Mouse (Mus musculus) CH12.LX (cell line): ENCODE measurements around the gene Ccdc141. TPM values are rescaled to one million over a fixed set of nuclear protein-coding genes. Genes with fewer than 3 reads are reported as not detected.

Experiments
- DNase-seq: peaks from one replicate; pipeline ENCODE4 v3.0.0-alpha.2; 2013; ENCODE audit errors: extremely low read depth
- H3K27ac ChIP-seq: 2 replicates; pipeline ENCODE4 v1.5.1; 2012; ENCODE audit warnings: low read depth, mild to moderate bottlenecking, control low read depth, moderate library complexity; ENCODE audit not compliant: insufficient read depth
- H3K27me3 ChIP-seq: replicated peaks from 2 replicates; pipeline ENCODE3; 2012; ENCODE audit warnings: inconsistent platforms
- H3K36me3 ChIP-seq, 2 experiments: replicated peaks in 1 of 2; 2 replicates each; pipeline versions ENCODE3 to v1.6.1; 2012; ENCODE audit warnings: inconsistent platforms in 1 of 2, low read length in 1 of 2, mild to moderate bottlenecking in 1 of 2, mixed read lengths in 1 of 2, moderate library complexity in 1 of 2; ENCODE audit not compliant: control insufficient read depth in 1 of 2, insufficient read depth in 1 of 2
- H3K4me1 ChIP-seq, 2 experiments: 2 replicates each; pipeline ENCODE4 v1.6.1; 2012; ENCODE audit warnings: inconsistent platforms in 1 of 2, moderate library complexity in 1 of 2; ENCODE audit not compliant: insufficient read depth in 2 of 2, control insufficient read depth in 1 of 2
- H3K4me2 ChIP-seq: 2 replicates; pipeline ENCODE4 v1.6.1; 2012; ENCODE audit warnings: low read depth, mild to moderate bottlenecking, control low read depth; ENCODE audit not compliant: poor library complexity, insufficient read depth, severe bottlenecking
- H3K4me3 ChIP-seq, 3 experiments: fragments of 150-350 bp in 1 of 3; sonication (generic) in 1 of 3; replicated peaks in 1 of 3; 2 replicates each; pipeline versions ENCODE3 to v1.5.1; 2011 to 2012; ENCODE audit warnings: low read depth in 2 of 3, low read length in 2 of 3, mild to moderate bottlenecking in 2 of 3, moderate library complexity in 2 of 3, control low read depth in 1 of 3, improper control_type of control experiment in 1 of 3, inconsistent platforms in 1 of 3, mixed read lengths in 1 of 3; ENCODE audit not compliant: poor library complexity in 1 of 3
- H3K79me2 ChIP-seq: replicated peaks from 2 replicates; pipeline ENCODE4 v1.6.1; 2012; ENCODE audit warnings: mild to moderate bottlenecking, moderate library complexity; ENCODE audit not compliant: control insufficient read depth, poor library complexity, insufficient read depth, severe bottlenecking; ENCODE audit errors: extremely low read depth
- H3K9ac ChIP-seq: 2 replicates; pipeline ENCODE4 v1.6.1; 2012; ENCODE audit warnings: low read depth, mild to moderate bottlenecking, control low read depth, moderate library complexity; ENCODE audit not compliant: insufficient read depth
- H3K9me3 ChIP-seq: replicated peaks from 2 replicates; pipeline ENCODE3; 2012; ENCODE audit warnings: low read length, inconsistent platforms, mixed read lengths
- CHD2 ChIP-seq: IDR thresholded peaks from 2 replicates; pipeline ENCODE4 v1.6.1; 2011; ENCODE audit warnings: low read length, improper control_type of control experiment
- EP300 ChIP-seq: IDR thresholded peaks from 2 replicates; pipeline ENCODE4 v1.6.1; 2011; ENCODE audit warnings: low read length, improper control_type of control experiment
- GABPA ChIP-seq: IDR thresholded peaks from 2 replicates; pipeline ENCODE4 v1.6.1; 2012; ENCODE audit warnings: low read depth, low read length, improper control_type of control experiment, inconsistent platforms; ENCODE audit not compliant: insufficient replicate concordance
- HCFC1 ChIP-seq: IDR thresholded peaks from 2 replicates; pipeline ENCODE4 v1.6.1; 2012; ENCODE audit warnings: low read depth, mild to moderate bottlenecking, inconsistent platforms, low read length, improper control_type of control experiment
- IRF4 ChIP-seq: IDR thresholded peaks from 2 replicates; pipeline ENCODE4 v1.6.1; 2014; ENCODE audit warnings: low read depth, mild to moderate bottlenecking, inconsistent platforms, low read length, improper control_type of control experiment
- JUND ChIP-seq: conservative IDR thresholded peaks from 2 replicates; pipeline ENCODE4 v1.6.1; 2011; ENCODE audit warnings: low read depth, low read length, improper control_type of control experiment
- MAFK ChIP-seq: IDR thresholded peaks from 2 replicates; pipeline ENCODE4 v1.6.1; 2011; ENCODE audit warnings: low read length, improper control_type of control experiment; ENCODE audit not compliant: insufficient replicate concordance
- MAX ChIP-seq: IDR thresholded peaks from 2 replicates; pipeline ENCODE4 v1.6.1; 2011; ENCODE audit warnings: low read length, improper control_type of control experiment
- NELFE ChIP-seq: IDR thresholded peaks from 2 replicates; pipeline ENCODE4 v1.6.1; 2011; ENCODE audit warnings: low read depth, low read length, improper control_type of control experiment
- POLR2AphosphoS2 ChIP-seq: IDR thresholded peaks from 2 replicates; pipeline ENCODE4 v1.6.1; 2011; ENCODE audit warnings: low read depth, low read length, improper control_type of control experiment
- RAD21 ChIP-seq: IDR thresholded peaks from 2 replicates; pipeline ENCODE4 v1.6.1; 2011; ENCODE audit warnings: low read depth, mild to moderate bottlenecking, low read length, improper control_type of control experiment, moderate library complexity
- SMC3 ChIP-seq: IDR thresholded peaks from 2 replicates; pipeline ENCODE4 v1.6.1; 2011; ENCODE audit warnings: low read depth, low read length, improper control_type of control experiment
- TCF12 ChIP-seq: IDR thresholded peaks from 2 replicates; pipeline ENCODE4 v1.6.1; 2014; ENCODE audit warnings: low read depth, mild to moderate bottlenecking, inconsistent platforms, low read length, improper control_type of control experiment
- USF2 ChIP-seq: conservative IDR thresholded peaks from 2 replicates; pipeline ENCODE4 v1.6.1; 2011; ENCODE audit warnings: low read depth, low read length, improper control_type of control experiment
- ZC3H11A ChIP-seq: IDR thresholded peaks from 2 replicates; pipeline ENCODE4 v1.6.1; 2012; ENCODE audit warnings: low read depth, mild to moderate bottlenecking, inconsistent platforms, low read length, improper control_type of control experiment
- ZKSCAN1 ChIP-seq: IDR thresholded peaks from 2 replicates; pipeline ENCODE4 v1.6.1; 2012; ENCODE audit warnings: low read depth, inconsistent platforms, low read length, improper control_type of control experiment, borderline replicate concordance
- ZNF384 ChIP-seq: IDR thresholded peaks from 2 replicates; pipeline ENCODE4 v1.6.1; 2012; ENCODE audit warnings: low read depth, low read length, improper control_type of control experiment, inconsistent platforms
- dilution Hi-C: fragments of 300-500 bp; cut with MboI; formaldehyde crosslinking; loops from 2 replicates; pipeline ENCODE4 v1.14.3; 2020; ENCODE audit warnings: low sequenced_read_pairs; ENCODE audit not compliant: extremely low pct_unique_long_range_greater_than_20kb, extremely low pct_ligation_motif_present
- in situ Hi-C: fragments of 300-500 bp; cut with MboI; formaldehyde crosslinking; loops from 3 replicates; pipeline ENCODE4 v1.14.3; 2019; ENCODE audit warnings: low sequenced_read_pairs, low pct_ligation_motif_present, low pct_unique_long_range_greater_than_20kb, mixed read lengths
- polyA plus RNA-seq: library from polyadenylated mRNA; unstranded; fragments of >175 nt; gene quantifications from 2 replicates; pipeline ENCODE4 v1.2.1, GENCODE M21; 2012; ENCODE audit warnings: low read depth; ENCODE audit not compliant: insufficient read length
- total RNA-seq, 2 experiments: library from RNA; depleted of rRNA; stranded (reverse); fragments of 300-350 nt in 1 of 2; fragments of >200 nt in 1 of 2; gene quantifications; 2 replicates each; pipeline ENCODE4 v1.2.3; 2012 to 2014

The Ccdc141 gene
- total and polyA plus RNA-seq, 3 experiments: not detected

DNA sequence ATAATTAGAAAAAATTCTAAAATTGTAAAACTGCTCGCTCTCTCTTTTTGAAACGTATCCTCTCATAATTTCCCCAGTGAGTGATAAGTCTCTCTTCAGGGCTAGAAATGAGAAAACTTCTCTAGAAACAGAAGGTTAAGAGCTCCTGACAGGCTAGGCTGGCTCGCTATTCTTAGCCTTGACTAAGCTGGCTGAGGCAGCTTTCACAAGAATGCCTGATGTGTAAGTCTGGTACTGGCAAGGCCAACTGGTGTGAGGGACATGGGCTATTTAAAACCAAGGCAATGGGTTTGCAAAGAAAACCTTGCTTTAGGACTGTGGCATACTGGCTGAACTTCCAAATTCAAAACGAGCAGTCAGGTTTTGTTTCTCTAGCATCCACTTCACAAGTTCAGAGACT, 136.3 kb downstream of the Ccdc141 start:
- Histone ChIP-seq H3K9me3 (no peaks in the 10 kb centered on the region), H3K27ac (no peak overlapping the region), H3K79me2 (no peaks in the 10 kb centered on the region), H3K4me3 (no peak overlapping the region), H3K27me3 (no peaks in the 10 kb centered on the region), H3K36me3 (no peaks in the 10 kb centered on the region), H3K4me1 (no peaks in the 10 kb centered on the region), H3K4me2 (0 out of 2 replicates have a peak overlapping the region, but pooled peaks have one; percentile 13), H3K9ac (no peak overlapping the region)
- dilution Hi-C loops (no loop called here), in situ Hi-C loops (no loop called here)
- TF ChIP-seq GABPA (no peak), HCFC1 (no peak), NELFE (no peak), RAD21 (no peak), ZKSCAN1 (no peak)
- DNase-seq: peak; percentile 2

DNA sequence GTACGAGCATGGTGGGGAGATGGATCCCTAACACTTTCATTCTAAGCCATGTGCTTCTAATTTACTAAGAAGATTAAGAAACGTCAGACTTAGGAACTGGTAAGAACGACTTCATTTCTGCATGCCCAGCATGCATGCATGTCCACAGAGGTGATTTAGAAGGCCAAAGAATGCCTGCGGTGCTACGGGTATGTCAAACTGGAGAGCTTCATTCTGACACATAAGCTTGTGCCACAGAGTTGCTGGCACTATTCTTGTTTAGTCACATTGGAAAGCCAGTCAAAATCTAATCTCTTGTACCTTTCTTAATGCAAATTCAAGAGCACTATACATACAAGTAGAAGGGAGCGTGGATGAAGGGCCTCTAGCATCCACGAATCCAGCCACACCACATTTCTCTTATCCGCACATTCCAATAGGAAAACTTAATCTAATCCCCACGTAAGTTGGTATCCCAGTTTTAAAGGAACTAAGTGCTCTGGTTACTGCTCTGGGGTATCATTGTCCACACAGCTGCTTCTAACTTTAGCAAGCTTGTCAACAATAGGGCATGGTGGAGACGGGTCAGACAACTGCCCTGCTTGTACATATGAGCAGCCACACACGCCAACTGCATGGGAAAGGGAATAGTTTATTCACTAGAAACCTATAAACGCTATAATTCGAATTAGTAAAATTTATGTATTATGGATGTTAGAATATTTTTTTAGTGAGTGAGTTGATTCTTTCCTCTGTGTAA, 136.9 kb downstream of the Ccdc141 start:
- no peak overlapping the region for H3K4me2 ChIP-seq
- H3K4me1 ChIP-seq: no peaks in the 10 kb centered on the region
- H3K79me2 ChIP-seq: no peaks in the 10 kb centered on the region
- no peak overlapping the region for H3K9ac ChIP-seq
- H3K27ac ChIP-seq: no peak overlapping the region
- no peaks in the 10 kb centered on the region for H3K36me3 ChIP-seq
- no peaks in the 10 kb centered on the region for H3K27me3 ChIP-seq
- TF ChIP-seq CHD2 (no peak), ZC3H11A (no peak), MAFK (no peak), POLR2AphosphoS2 (no peak), EP300 (no peak), MAX (no peak), USF2 (no peak), SMC3 (no peak), ZNF384 (no peak), JUND (no peak), IRF4 (no peak), TCF12 (no peak), NELFE (no peak)
- dilution Hi-C loops: no loop called here
- H3K4me3 ChIP-seq: no peak overlapping the region
- in situ Hi-C loops: no loop called here
- no peaks in the 10 kb centered on the region for H3K9me3 ChIP-seq
- DNase-seq: no peak
